Mouse (Mus musculus) left cerebral cortex, postnatal 36 days (tissue): Measurements from ENCODE around the gene Tyw5. TPM values are rescaled to one million over a fixed set of nuclear protein-coding genes. Genes with fewer than 3 reads are reported as not detected.

Experiments
- DNase-seq, 2 experiments: peaks; one replicate each; pipeline ENCODE4 v3.0.0; 2021 to 2022; ENCODE audit warnings: low spot score in 2 of 2, mixed read lengths in 1 of 2
- intact Hi-C: fragments of 180-260 bp; cut with DNase I; formaldehyde crosslinking; loops from one replicate; pipeline ENCODE4 v1.15.1; 2025
- total RNA-seq, 2 experiments: library from RNA; stranded (reverse); gene quantifications; 2 replicates each; pipeline ENCODE4 v1.2.3; 2021

The Tyw5 gene
- total RNA-seq, 2 experiments from 2014 or later = 23.4 to 28.3 TPM

DNA sequence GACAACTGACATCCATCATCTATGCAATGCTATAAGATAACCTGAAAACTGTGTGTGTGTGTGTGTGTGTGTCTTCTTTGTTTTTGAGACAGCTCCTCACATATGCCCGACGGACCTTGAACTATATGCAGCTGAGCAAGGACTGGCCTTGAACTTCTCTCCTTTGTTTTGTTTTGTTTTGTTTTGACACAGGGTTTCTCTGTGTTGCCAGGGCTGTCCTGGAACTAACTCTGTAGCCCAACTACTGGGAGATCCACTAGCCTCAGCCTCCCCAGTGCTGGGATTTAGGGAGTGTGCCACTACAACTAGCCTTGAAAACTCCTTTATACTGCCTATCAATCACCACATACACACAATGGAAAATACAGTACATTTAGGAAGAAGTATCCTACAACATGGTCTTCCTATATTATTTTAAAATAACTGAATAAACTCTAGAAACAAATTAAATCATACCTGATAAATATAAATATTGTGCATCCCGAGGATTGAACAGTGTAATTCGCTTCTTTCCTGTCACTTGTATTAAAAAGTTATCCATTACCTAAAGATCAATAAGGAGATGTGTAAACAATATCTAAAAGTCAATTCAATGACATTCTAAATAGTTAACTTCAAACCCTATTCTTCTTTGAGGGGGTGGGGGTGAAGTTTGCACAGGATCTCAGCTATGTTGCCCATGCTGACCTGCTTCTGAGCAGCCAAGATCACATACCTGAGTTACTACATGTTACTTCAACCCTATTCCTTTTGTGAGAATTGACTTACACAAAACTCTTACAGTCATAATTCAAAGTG, 15.7 kb downstream of the Tyw5 start:
- intact Hi-C loops = loop anchor here (5.0 kb wide), 1 partner anchor 1504 kb away; no protein-coding TSS in a partner anchor
- DNase-seq = no peak

DNA sequence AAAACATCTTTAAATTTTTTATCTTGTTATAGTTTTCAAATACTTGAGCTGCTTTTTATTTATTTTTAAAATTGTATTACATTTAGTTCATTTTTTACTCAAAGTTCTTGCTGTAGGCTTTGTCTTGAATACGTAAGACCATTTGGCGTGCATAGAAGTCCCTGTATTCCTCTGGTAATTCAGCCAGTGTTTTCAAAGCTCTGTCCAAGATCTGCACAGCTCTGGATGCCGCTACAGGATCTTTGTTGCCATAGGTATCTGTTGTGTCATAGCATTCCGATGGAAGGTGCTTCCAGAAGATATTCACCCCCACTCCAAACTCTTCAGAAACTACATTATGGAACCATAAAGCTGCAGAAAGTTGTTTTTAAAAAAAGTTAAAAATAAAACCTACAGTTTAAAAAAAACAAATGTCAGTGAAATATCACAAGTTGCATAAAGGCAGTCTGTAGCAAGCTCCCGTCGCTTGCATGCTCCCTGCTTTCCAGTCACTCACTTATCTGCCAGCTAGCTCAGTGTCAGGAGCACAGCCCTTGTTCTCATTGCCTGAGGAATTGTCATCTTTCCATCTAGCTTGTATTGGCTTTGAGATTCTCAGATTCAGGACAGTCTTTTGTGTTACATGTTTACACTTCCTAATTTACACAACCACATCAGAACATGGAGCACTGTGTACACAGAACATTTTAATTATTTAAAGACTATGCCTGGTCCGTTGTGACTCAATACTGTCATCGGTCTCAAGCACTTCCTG, 18.3 kb downstream of the Tyw5 start:
- intact Hi-C loops = no loop called here
- no peak for DNase-seq

GRCm38 (mm10) chr1:57387876-57388275, 19.0 kb downstream of the Tyw5 start:
- DNase-seq = peak in 1 of 2 experiments; percentile 38
- intact Hi-C loops = no loop called here

DNA sequence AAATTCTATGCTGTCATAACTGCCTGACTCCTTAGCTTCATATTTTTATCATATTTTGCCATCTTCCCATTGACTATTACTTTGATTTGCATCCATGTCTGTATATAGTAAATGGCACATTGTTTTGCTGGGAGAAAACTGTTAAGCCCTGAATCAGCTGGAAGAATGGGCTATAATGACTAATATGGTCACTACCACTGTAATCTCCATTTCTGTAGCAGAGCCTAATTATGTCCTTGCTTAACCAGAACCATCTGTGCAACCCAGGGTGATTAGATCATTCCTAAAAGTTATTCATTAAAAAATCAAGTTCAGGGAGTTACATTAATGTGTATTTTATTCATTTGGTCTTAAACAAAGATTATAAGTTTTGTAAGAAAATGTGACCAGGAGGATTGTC, 20.4 kb downstream of the Tyw5 start:
- intact Hi-C loops = no loop called here
- no peak for DNase-seq

DNA sequence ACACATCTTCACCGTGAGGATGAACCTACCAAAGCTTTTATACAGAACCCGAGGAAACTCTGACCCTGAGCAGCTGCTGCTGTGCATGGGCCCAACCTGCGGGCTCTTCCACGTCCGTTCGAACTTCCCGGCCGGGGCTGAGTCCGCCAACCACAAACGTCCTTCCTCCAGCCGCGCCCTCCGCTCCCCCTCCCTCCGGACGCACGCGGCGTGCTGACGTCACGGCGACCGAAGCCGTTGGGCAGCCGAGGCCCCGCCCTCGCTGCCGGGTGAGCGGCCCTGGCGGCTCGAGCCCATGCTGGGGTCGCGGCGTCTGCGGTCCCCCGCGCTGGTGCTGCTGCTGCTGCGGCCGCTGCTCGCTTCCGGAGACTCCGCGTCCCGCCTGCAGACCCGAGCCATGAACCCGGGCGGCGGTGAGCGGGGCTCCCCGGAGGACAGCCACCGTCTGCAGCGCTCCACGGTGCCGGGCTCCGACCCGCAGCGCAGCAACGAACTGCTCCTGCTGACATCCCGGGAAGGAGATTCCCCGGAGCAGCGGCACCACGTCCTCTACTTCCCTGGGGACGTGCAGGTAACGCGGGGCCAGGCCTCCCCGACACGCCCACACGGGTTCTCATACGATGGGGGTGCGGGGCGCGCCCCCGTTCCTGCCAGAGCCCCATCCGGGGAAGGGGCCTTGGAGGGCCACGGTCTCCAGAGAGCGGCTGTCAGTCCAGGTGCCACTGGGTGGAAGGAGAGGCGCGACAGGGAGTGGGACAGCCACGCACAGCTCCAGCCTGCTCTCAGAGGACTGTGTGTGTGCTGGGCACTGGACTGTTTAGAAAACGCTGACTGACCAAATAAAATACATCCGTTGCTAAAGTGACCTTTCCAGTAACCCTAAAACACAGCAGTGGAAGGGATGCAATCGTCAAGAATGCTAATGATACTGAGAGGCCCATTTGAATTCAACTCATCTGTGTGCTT, 29.2 kb downstream of the Tyw5 start, which contains the start of gene 1700066M21Rik:
Gene 1700066M21Rik (plus strand): TSS at position 245 of the 966 bp plus-strand sequence.
- intact Hi-C loops = no loop called here
- DNase-seq = peak; percentile 93 to 94

DNA sequence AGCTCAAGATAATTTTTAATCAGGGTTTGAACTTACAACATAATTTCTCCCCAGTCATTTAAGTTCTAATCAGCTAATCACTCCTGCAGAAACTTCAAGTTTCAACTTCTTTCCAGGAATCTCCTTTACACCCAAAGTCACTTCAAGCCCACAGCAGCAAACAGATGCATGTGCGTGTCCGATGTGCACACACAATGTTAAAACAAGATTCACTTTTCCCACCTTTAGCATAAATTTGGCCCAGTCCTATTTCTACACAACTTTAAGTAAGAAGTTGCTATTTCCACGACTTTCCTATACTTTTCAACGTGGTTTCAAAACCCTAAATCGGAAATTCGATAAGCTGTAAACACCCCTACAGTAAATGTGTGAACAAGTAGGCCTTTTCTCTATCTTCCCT, 30.1 kb downstream of the Tyw5 start:
- no peak for DNase-seq
- intact Hi-C loops = no loop called here

GRCm38 (mm10) chr1:57375276-57375675, 31.6 kb downstream of the Tyw5 start:
- intact Hi-C loops = no loop called here
- DNase-seq = no peak

- no peak for DNase-seq
Measured at GRCm38 (mm10) chr1:57370451-57370850, 36.5 kb downstream of the Tyw5 start.

DNA sequence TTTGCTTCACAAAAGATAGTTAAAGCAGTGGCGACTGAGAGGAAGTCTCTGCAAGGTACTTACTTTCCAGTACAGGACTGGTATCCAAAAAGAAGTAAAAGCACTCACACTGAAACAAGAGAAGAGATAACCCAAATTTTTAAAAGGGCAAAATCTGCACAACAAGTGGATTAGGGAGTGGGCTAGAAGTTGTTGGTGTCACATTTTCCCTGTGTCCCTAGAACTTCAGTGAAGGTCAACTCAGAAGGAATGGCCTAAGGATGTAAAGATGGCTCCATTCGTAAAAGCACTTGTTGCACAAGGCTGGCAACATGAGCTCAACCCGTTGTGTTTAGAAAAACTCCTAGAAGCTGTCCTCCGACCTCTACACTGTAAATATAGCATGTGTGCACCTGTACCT, 37.8 kb downstream of the Tyw5 start:
- DNase-seq = no peak
- intact Hi-C loops = no loop called here

More at GRCm38 (mm10) chr1:57370451-57370850, 36.5 kb downstream of the Tyw5 start:
- intact Hi-C loops = no loop called here

DNA sequence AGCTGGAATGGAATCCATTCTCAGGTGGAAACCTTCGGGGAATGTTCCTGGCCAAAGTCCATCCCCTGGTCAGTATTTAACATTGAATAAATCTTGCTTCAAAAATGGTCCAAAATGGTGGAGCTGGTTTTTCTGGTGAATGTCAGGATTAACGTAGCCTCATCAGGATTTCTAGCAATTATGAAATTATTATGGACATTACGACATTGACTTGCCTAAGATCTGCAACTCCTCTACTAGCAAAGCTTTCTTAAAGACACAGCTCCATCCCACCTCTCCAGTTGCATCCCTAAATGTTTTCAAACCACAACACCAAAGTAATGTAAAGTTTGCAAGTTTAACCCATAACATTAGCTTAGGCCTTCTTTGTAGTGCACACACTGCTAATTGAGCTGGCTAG, 39.5 kb downstream of the Tyw5 start:
- intact Hi-C loops = no loop called here
- no peak for DNase-seq

- intact Hi-C loops = no loop called here
- DNase-seq = no peak
Measured at GRCm38 (mm10) chr1:57358546-57358945, 48.4 kb downstream of the Tyw5 start.

DNA sequence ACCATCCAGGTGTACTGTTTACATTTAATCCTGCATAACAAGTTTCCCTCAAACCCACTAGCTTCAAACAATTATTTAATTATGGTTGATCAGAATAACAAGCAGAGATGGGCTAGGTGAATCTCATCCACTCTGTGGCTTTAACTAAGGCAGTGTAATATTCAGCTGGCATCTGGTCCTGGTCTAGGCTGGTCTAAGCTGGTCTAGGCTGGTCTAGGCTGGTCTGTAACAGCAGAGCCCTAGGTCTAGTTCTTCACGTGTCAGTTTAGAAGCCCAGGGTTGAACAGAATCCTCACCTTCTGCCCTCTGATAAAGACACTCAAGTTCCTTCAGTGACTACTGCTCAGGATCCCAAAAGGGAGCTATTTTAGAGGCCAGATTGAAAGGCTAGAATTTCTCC, 55.0 kb downstream of the Tyw5 start:
- DNase-seq = no peak
- intact Hi-C loops = no loop called here

DNA sequence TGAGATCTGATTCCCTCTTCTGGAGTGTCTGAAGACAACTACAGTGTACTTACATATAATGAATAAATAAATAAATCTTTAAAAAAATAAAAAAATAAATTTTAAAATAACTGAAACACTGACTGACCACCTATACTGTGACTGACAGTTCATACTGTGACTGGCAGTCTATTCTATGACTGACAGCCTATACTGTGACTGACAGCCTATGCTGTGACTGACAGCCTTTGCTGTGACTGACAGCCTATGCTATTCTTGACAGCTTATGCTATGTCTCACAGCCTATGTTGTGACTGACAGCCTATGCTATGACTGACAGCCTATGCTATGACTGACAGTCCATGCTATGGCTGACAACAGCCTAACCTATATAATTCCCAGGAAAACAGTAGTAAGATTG, 59.4 kb downstream of the Tyw5 start:
- no peak for DNase-seq
- intact Hi-C loops = loop anchor here (10.0 kb wide), 1 partner anchor 363 kb away; no protein-coding TSS in a partner anchor

GRCm38 (mm10) chr1:57341197-57341596, 65.7 kb downstream of the Tyw5 start:
- intact Hi-C loops = loop anchor here (10.0 kb wide), 1 partner anchor 356 kb away; no protein-coding TSS in a partner anchor
- no peak for DNase-seq

GRCm38 (mm10) chr1:57339156-57339796, 67.6 kb downstream of the Tyw5 start:
- DNase-seq = no peak
- intact Hi-C loops = loop anchor here (5.0 kb wide), 1 partner anchor 1452 kb away; no protein-coding TSS in a partner anchor
